Mouse (Mus musculus): ENCODE measurements around the gene Tmem151b.

The Tmem151b gene

GRCm38 (mm10) chr17:45549617-45550181 is at the start of gene Tmem151b:
TSS of gene Tmem151b (minus strand) at chr17:45549677.
- peak; percentile 78 for DNase-seq

GRCm38 (mm10) chr17:45598891-45599290 is 49.4 kb upstream of the Tmem151b start:
- no peak for DNase-seq

- peak; percentile 11 for DNase-seq
Measured at GRCm38 (mm10) chr17:45598376-45598775, 48.9 kb upstream of the Tmem151b start.

- peak; percentile 22 for DNase-seq
Measured at GRCm38 (mm10) chr17:45597787-45598186, 48.3 kb upstream of the Tmem151b start.

- DNase-seq = peak; percentile 72
Measured at GRCm38 (mm10) chr17:45596631-45597396, 47.3 kb upstream of the Tmem151b start.

- DNase-seq = peak; percentile 7
Measured at GRCm38 (mm10) chr17:45595736-45596390, 46.4 kb upstream of the Tmem151b start.

- DNase-seq = peak; percentile 74
Measured at GRCm38 (mm10) chr17:45594881-45595735, 45.6 kb upstream of the Tmem151b start.

- peak; percentile 10 for DNase-seq
Measured at GRCm38 (mm10) chr17:45594195-45594594, 44.7 kb upstream of the Tmem151b start.

- DNase-seq = peak; percentile 31
Measured at GRCm38 (mm10) chr17:45593479-45593878, 44.0 kb upstream of the Tmem151b start.

- peak; percentile 21 for DNase-seq
Measured at GRCm38 (mm10) chr17:45592606-45593431, 43.3 kb upstream of the Tmem151b start.

GRCm38 (mm10) chr17:45591701-45592605 is 42.5 kb upstream of the Tmem151b start:
- peak; percentile 45 for DNase-seq

GRCm38 (mm10) chr17:45590410-45590809 is 40.9 kb upstream of the Tmem151b start:
- DNase-seq = peak; percentile 13

- peak; percentile 15 for DNase-seq
Measured at GRCm38 (mm10) chr17:45589844-45590243, 40.4 kb upstream of the Tmem151b start.

- DNase-seq = peak; percentile 37
Measured at GRCm38 (mm10) chr17:45589236-45589635, 39.8 kb upstream of the Tmem151b start.

GRCm38 (mm10) chr17:45588370-45588769 is 38.9 kb upstream of the Tmem151b start:
- DNase-seq = peak; percentile 9

GRCm38 (mm10) chr17:45586449-45586837 is 37.0 kb upstream of the Tmem151b start:
- peak; percentile 27 for DNase-seq

GRCm38 (mm10) chr17:45585725-45586448 is 36.4 kb upstream of the Tmem151b start:
- DNase-seq = peak; percentile 24

GRCm38 (mm10) chr17:45584939-45585678 is 35.6 kb upstream of the Tmem151b start:
- peak; percentile 81 for DNase-seq

Data from cerebellum, adult 11 months (tissue).